19 mouse cellular contexts compared by ENCODE assay signal in the genomic region with DNA sequence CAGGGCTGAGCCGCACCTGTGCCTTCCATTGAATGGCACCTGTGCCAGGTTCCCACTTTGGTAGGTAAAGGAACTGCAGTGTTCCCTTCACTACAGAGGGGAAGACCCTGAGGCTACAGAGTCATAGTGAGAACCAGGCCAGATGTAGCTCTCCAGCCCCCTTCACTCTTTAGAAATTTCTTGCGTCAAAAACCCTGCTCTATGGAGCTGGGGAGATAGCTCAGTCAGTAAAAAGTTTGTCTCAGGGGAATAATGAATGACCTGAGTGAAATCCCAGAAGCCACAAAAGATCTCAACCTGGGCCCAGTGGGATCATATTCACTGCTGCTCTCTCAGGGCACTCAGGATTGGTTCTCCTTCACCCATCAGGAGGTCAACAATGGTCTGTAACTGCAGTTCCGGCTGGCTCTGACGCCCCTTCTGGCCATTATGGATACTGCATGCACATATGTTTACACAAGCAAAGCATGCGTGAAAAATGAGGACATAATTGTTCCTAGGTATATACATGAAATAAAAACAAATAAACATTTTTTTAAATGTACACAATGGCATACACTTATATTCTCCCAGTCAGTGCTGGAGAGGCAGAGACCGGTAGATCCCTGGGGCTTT. TPM values are rescaled to one million over a fixed set of nuclear protein-coding genes. Genes with fewer than 3 reads are reported as not detected.
DNase-seq lines count a peak whose midpoint lies in the region; ATAC-seq and TF ChIP-seq lines count a peak whose summit lies in the region.
"Had no signal": no experiment of that assay in that cellular context is flagged by ENCODE, and none has a peak within 500 bp of the region (broad histone marks: within the 10 kb centered on the region; RNA-seq: fewer than 3 reads in every experiment).

No protein-coding gene starts in this region.

- H3K9me3 ChIP-seq in intestine, postnatal 0 days (ENCODE audit: control insufficient read depth), result no peaks in the 10 kb centered on the region
- no peaks in the 10 kb centered on the region for H3K9me3 ChIP-seq in intestine, embryonic 16.5 days (ENCODE audit: control insufficient read depth, low read length)
- no peaks in the 10 kb centered on the region for H3K9me3 ChIP-seq in midbrain, postnatal 0 days (ENCODE audit: low read length)
- H3K9me3 ChIP-seq in midbrain, embryonic 11.5 days (ENCODE audit: control insufficient read depth, low read length), result no peaks in the 10 kb centered on the region
- H3K9me3 ChIP-seq: embryonic facial prominence, embryonic 15.5 days; hindbrain, embryonic 15.5 days; limb, embryonic 12.5 days had no signal

- no peak overlapping the region for H3K9ac ChIP-seq in intestine, postnatal 0 days (ENCODE audit: low read depth, low read length)
- H3K9ac ChIP-seq in intestine, embryonic 16.5 days (ENCODE audit: low read depth, low read length), result no peak overlapping the region
- H3K9ac ChIP-seq in midbrain, postnatal 0 days (replicated peaks; ENCODE audit: low read length, poor library complexity, severe bottlenecking), result no peak overlapping the region
- H3K9ac ChIP-seq in midbrain, embryonic 11.5 days (ENCODE audit: low read length), result no peak overlapping the region
- H3K9ac ChIP-seq: embryonic facial prominence, embryonic 15.5 days; hindbrain, embryonic 15.5 days; limb, embryonic 12.5 days had no signal

- no peaks in the 10 kb centered on the region for H3K36me3 ChIP-seq in intestine, postnatal 0 days (ENCODE audit: control insufficient read depth, insufficient read depth)
- H3K36me3 ChIP-seq in intestine, embryonic 16.5 days (ENCODE audit: control insufficient read depth, insufficient read depth, low read length), result no peaks in the 10 kb centered on the region
- H3K36me3 ChIP-seq in midbrain, postnatal 0 days (ENCODE audit: insufficient read depth, low read length), result no peaks in the 10 kb centered on the region
- no peaks in the 10 kb centered on the region for H3K36me3 ChIP-seq in midbrain, embryonic 11.5 days (ENCODE audit: control insufficient read depth, insufficient read depth, low read length)
- H3K36me3 ChIP-seq: embryonic facial prominence, embryonic 15.5 days; G1E; hindbrain, embryonic 15.5 days; limb, embryonic 12.5 days had no signal

- H3K4me2 ChIP-seq in intestine, postnatal 0 days (replicated peaks; ENCODE audit: low read depth), result no peak overlapping the region
- H3K4me2 ChIP-seq in intestine, embryonic 16.5 days (ENCODE audit: low read depth, low read length), result no peak overlapping the region
- H3K4me2 ChIP-seq in midbrain, postnatal 0 days (ENCODE audit: low read depth, low read length, poor library complexity, severe bottlenecking), result no peak overlapping the region
- no peak overlapping the region for H3K4me2 ChIP-seq in midbrain, embryonic 11.5 days
- H3K4me2 ChIP-seq: embryonic facial prominence, embryonic 15.5 days; hindbrain, embryonic 15.5 days; limb, embryonic 12.5 days had no signal

- TF ChIP-seq CTCF in intestine, postnatal 0 days (IDR thresholded peaks at IDR 0.05; ENCODE audit: low read depth), result peak; percentile 39; the same call in 1 of the 2 replicates
- peak; percentile 50 for TF ChIP-seq CTCF in midbrain, postnatal 0 days (IDR thresholded peaks at IDR 0.05)

- no peak for DNase-seq in midbrain, postnatal 0 days (ENCODE audit: low spot score)
- DNase-seq in midbrain, embryonic 11.5 days (ENCODE audit: low spot score, missing footprints), result no peak
- DNase-seq in R1 (ENCODE audit: low read depth, low spot score), result peak; percentile 45
- DNase-seq in ovary, postnatal 14 days (ENCODE audit: low spot score), result no peak
- DNase-seq in adrenal gland, postnatal 25 days, result no peak
- DNase-seq: cerebellum, postnatal 25 days; gastrocnemius, postnatal 36 days; kidney, postnatal 10 days; layer of hippocampus, postnatal 36 days; lung, postnatal 36 days; right cerebral cortex, adult 18-20 months; thymus, postnatal 36 days had no signal

- no peak for ATAC-seq in intestine, postnatal 0 days
- no peak for ATAC-seq in intestine, embryonic 16.5 days
- ATAC-seq in midbrain, postnatal 0 days (ENCODE audit: low FRiP score), result no peak
- ATAC-seq in midbrain, embryonic 11.5 days (ENCODE audit: low FRiP score), result no peak
- ATAC-seq: midbrain, embryonic 16.5 days had no signal

- 78% methylated on average over 6 of the region's 6 CpGs for WGBS in intestine, postnatal 0 days
- WGBS in intestine, embryonic 16.5 days, result 77% methylated on average over 6 of the region's 6 CpGs
- WGBS in midbrain, postnatal 0 days, result 83% methylated on average over 6 of the region's 6 CpGs
- 83% methylated on average over 6 of the region's 6 CpGs for WGBS in midbrain, embryonic 11.5 days

- H3K4me1 ChIP-seq in intestine, postnatal 0 days (replicated peaks; ENCODE audit: control insufficient read depth, insufficient read depth, low read length), result no peaks in the 10 kb centered on the region
- H3K4me1 ChIP-seq in intestine, embryonic 16.5 days (ENCODE audit: control insufficient read depth, insufficient read depth, low read length), result no peaks in the 10 kb centered on the region
- H3K4me1 ChIP-seq in midbrain, postnatal 0 days (ENCODE audit: insufficient read depth, low read length), result no peaks in the 10 kb centered on the region
- no peaks in the 10 kb centered on the region for H3K4me1 ChIP-seq in midbrain, embryonic 11.5 days (ENCODE audit: control insufficient read depth, insufficient read depth, low read length)
- H3K4me1 ChIP-seq: embryonic facial prominence, embryonic 15.5 days; hindbrain, embryonic 15.5 days; limb, embryonic 12.5 days had no signal

- H3K27me3 ChIP-seq in intestine, postnatal 0 days (replicated peaks; ENCODE audit: control insufficient read depth, insufficient read depth, low read length), result no peaks in the 10 kb centered on the region
- H3K27me3 ChIP-seq in intestine, embryonic 16.5 days (replicated peaks; ENCODE audit: control insufficient read depth, insufficient read depth, low read length), result no peaks in the 10 kb centered on the region
- H3K27me3 ChIP-seq in midbrain, postnatal 0 days (ENCODE audit: insufficient read depth, low read length), result no peaks in the 10 kb centered on the region
- no peaks in the 10 kb centered on the region for H3K27me3 ChIP-seq in midbrain, embryonic 11.5 days (ENCODE audit: control insufficient read depth, insufficient read depth, low read length)
- H3K27me3 ChIP-seq: embryonic facial prominence, embryonic 15.5 days; hindbrain, embryonic 15.5 days had no signal

- no peak overlapping the region for H3K27ac ChIP-seq in intestine, postnatal 0 days (ENCODE audit: low read depth, low read length)
- no peak overlapping the region for H3K27ac ChIP-seq in intestine, embryonic 16.5 days (ENCODE audit: low read length)
- H3K27ac ChIP-seq in midbrain, postnatal 0 days (ENCODE audit: low read depth, low read length), result no peak overlapping the region
- H3K27ac ChIP-seq in midbrain, embryonic 11.5 days (ENCODE audit: low read depth, low read length), result no peak overlapping the region
- H3K27ac ChIP-seq: embryonic facial prominence, embryonic 15.5 days; hindbrain, embryonic 15.5 days; limb, embryonic 12.5 days had no signal

- no peak overlapping the region for H3K4me3 ChIP-seq in intestine, postnatal 0 days (ENCODE audit: low read depth, low read length)
- no peak overlapping the region for H3K4me3 ChIP-seq in intestine, embryonic 16.5 days (ENCODE audit: low read length)
- no peak overlapping the region for H3K4me3 ChIP-seq in midbrain, postnatal 0 days (ENCODE audit: low read depth, low read length)
- H3K4me3 ChIP-seq in midbrain, embryonic 11.5 days (ENCODE audit: low read depth, low read length), result no peak overlapping the region
- H3K4me3 ChIP-seq: embryonic facial prominence, embryonic 15.5 days; hindbrain, embryonic 15.5 days; limb, embryonic 12.5 days had no signal

RNA-seq across cellular contexts. Expression of a gene that starts 59.2 kb away (rescaled TPM):
- polyA plus RNA-seq in intestine, postnatal 0 days (2015; fragmentation: Nextera tagmentation; extraction: Ambion mirVana), result 0.13 TPM in 1 of 2 replicates, not detected in the other
- 0.12 and 0.20 TPM in 2 replicates for polyA plus RNA-seq in intestine, embryonic 16.5 days (2015; fragmentation: Nextera tagmentation; extraction: Ambion mirVana)
- total RNA-seq in midbrain, postnatal 0 days (2014; rRNA removed), result 35.7 and 40.8 TPM in 2 replicates
- polyA plus RNA-seq in midbrain, postnatal 0 days (2015; fragmentation: Nextera tagmentation; extraction: Ambion mirVana), result 22.6 and 24.0 TPM in 2 replicates
- 0.07 and 0.18 TPM in 2 replicates for polyA plus RNA-seq in midbrain, embryonic 11.5 days (2014; fragmentation: Nextera tagmentation; extraction: Ambion mirVana)
- total RNA-seq in adrenal gland, postnatal 25 days (2021), result 14.8 and 15.4 TPM in 2 replicates
- total RNA-seq: gastrocnemius, postnatal 36 days had no signal
- polyA plus RNA-seq: G1E had no signal

Comparison
In these comparisons a context has a peak if more than half of its experiments do, and no peak if none do; other contexts are left out.
1. RNA of a gene that starts 59.2 kb away (polyA plus RNA-seq): 22.6 to 24.0 TPM in midbrain, postnatal 0 days; 0.12 to 0.20 TPM in intestine, embryonic 16.5 days, 0.07 to 0.18 TPM in midbrain, embryonic 11.5 days and 0.13 TPM in intestine, postnatal 0 days; every median in the first group is over 10 times any median in the second.